25 mouse cellular contexts compared by ENCODE assay signal in genomic region chr4:120392341-120392740, GRCm38 (mm10). TPM values are rescaled to one million over a fixed set of nuclear protein-coding genes. Genes with fewer than 3 reads are reported as not detected.
A peak's percentile ranks its signal among the peaks of the same experiment; 100 is the strongest.
DNase-seq lines count a peak whose midpoint lies in the region; ATAC-seq and TF ChIP-seq lines count a peak whose summit lies in the region.
"Had no signal": no experiment of that assay in that cellular context is flagged by ENCODE, and none has a peak within 500 bp of the region (broad histone marks: within the 10 kb centered on the region; RNA-seq: fewer than 3 reads in every experiment).

No protein-coding gene starts in this region.

- WGBS in heart, embryonic 10.5 days = 26% methylated on average over 4 of the region's 4 CpGs
- WGBS in heart, embryonic 15.5 days = 25% methylated on average over 4 of the region's 4 CpGs
- 41% methylated on average over 4 of the region's 4 CpGs for WGBS in limb, embryonic 12.5 days
- WGBS in limb, embryonic 10.5 days = 44% methylated on average over 4 of the region's 4 CpGs

- H3K9ac ChIP-seq in heart, embryonic 15.5 days = no peak overlapping the region
- no peak overlapping the region for H3K9ac ChIP-seq in limb, embryonic 12.5 days (replicated peaks)
- H3K9ac ChIP-seq in MEL (ENCODE audit: control insufficient read depth, low read depth, low read length, poor library complexity, severe bottlenecking) = peak overlapping the region; percentile 46
- H3K9ac ChIP-seq: forebrain, embryonic 13.5 days; hindbrain, embryonic 12.5 days; kidney, embryonic 15.5 days; midbrain, embryonic 13.5 days; neural tube, embryonic 13.5 days had no signal

- H3K27ac ChIP-seq in heart, embryonic 10.5 days = peak overlapping the region; percentile 71; the same call in 1 of the 2 replicates
- peak overlapping the region; percentile 93 for H3K27ac ChIP-seq in heart, embryonic 15.5 days
- peak overlapping the region; percentile 45; the same call in 1 of the 2 replicates for H3K27ac ChIP-seq in limb, embryonic 12.5 days
- no peak overlapping the region for H3K27ac ChIP-seq in limb, embryonic 10.5 days
- peak overlapping the region; percentile 78 for H3K27ac ChIP-seq in MEL (ENCODE audit: control insufficient read depth, low read depth, low read length)
- H3K27ac ChIP-seq: forebrain, embryonic 13.5 days; hindbrain, embryonic 12.5 days; hindbrain, postnatal 0 days; kidney, embryonic 15.5 days; midbrain, embryonic 13.5 days; neural tube, embryonic 13.5 days had no signal

- TF ChIP-seq EP300 in MEL (IDR thresholded peaks at IDR 0.05; ENCODE audit: low read depth in 1 of 2, low read length in 2 of 2) = no peak

- H3K4me3 ChIP-seq in heart, embryonic 10.5 days = no peak overlapping the region
- no peak overlapping the region for H3K4me3 ChIP-seq in heart, embryonic 15.5 days
- no peak overlapping the region for H3K4me3 ChIP-seq in limb, embryonic 12.5 days (replicated peaks)
- H3K4me3 ChIP-seq in limb, embryonic 10.5 days = no peak overlapping the region
- H3K4me3 ChIP-seq in MEL (ENCODE audit: control insufficient read depth in 1 of 2, insufficient read depth in 1 of 2, low read depth in 2 of 2, low read length in 2 of 2) = peak overlapping the region in 1 of 2 experiments; percentile 22; a peak in 2 of 4 replicates
- H3K4me3 ChIP-seq: forebrain, embryonic 13.5 days; hindbrain, embryonic 12.5 days; kidney, embryonic 15.5 days; megakaryocyte, embryonic 14.5 days; midbrain, embryonic 13.5 days; neural tube, embryonic 13.5 days had no signal

- TF ChIP-seq RAD21 in MEL (IDR thresholded peaks at IDR 0.05; ENCODE audit: low read depth, low read length) = no peak

- H3K9me3 ChIP-seq in heart, embryonic 10.5 days = no peaks in the 10 kb centered on the region
- H3K9me3 ChIP-seq in heart, embryonic 15.5 days (replicated peaks) = no peaks in the 10 kb centered on the region
- H3K9me3 ChIP-seq in limb, embryonic 12.5 days = no peaks in the 10 kb centered on the region
- no peaks in the 10 kb centered on the region for H3K9me3 ChIP-seq in limb, embryonic 10.5 days (replicated peaks)
- no peaks in the 10 kb centered on the region for H3K9me3 ChIP-seq in MEL (replicated peaks; ENCODE audit: insufficient read depth, low read length)
- H3K9me3 ChIP-seq: forebrain, embryonic 13.5 days; G1E; hindbrain, embryonic 12.5 days; kidney, embryonic 15.5 days; midbrain, embryonic 13.5 days; neural tube, embryonic 13.5 days had no signal

- intact Hi-C loops in heart, postnatal 14 days (cut with DNase I) = no loop called here

- H3K27me3 ChIP-seq in heart, embryonic 10.5 days (ENCODE audit: insufficient read depth, poor library complexity, severe bottlenecking) = no peaks in the 10 kb centered on the region
- H3K27me3 ChIP-seq in heart, embryonic 15.5 days = no peaks in the 10 kb centered on the region
- 0 out of 2 replicates have a peak, but pooled peaks cover 4% of the 10 kb centered on the region for H3K27me3 ChIP-seq in limb, embryonic 12.5 days
- H3K27me3 ChIP-seq in limb, embryonic 10.5 days (ENCODE audit: low read depth, poor library complexity, severe bottlenecking) = no peaks in the 10 kb centered on the region
- no peaks in the 10 kb centered on the region for H3K27me3 ChIP-seq in MEL (ENCODE audit: control insufficient read depth in 1 of 2, insufficient read depth in 2 of 2, low read length in 2 of 2)
- H3K27me3 ChIP-seq: hindbrain, embryonic 12.5 days; neural tube, embryonic 13.5 days; Patski had no signal

- TF ChIP-seq CTCF in MEL (IDR thresholded peaks at IDR 0.05 in 2 of 3, conservative IDR thresholded peaks at IDR 0.05 in 1 of 3; ENCODE audit: control insufficient read depth in 1 of 3, insufficient read depth in 1 of 3, low read depth in 2 of 3, low read length in 3 of 3, poor library complexity in 1 of 3, severe bottlenecking in 1 of 3) = no peak

- TF ChIP-seq POLR2A in MEL (IDR thresholded peaks at IDR 0.05; ENCODE audit: control insufficient read depth in 1 of 2, insufficient read depth in 1 of 2, low read depth in 1 of 2, low read length in 2 of 2, poor library complexity in 1 of 2) = no peak

- peak; percentile 66 for DNase-seq in heart, embryonic 10.5 days (ENCODE audit: low spot score)
- DNase-seq in heart, adult 11 months = no peak
- no peak for DNase-seq in heart, postnatal 14 days
- DNase-seq in limb, embryonic 10.5 days (ENCODE audit: low spot score) = no peak
- DNase-seq in MEL (ENCODE audit: low read depth, low spot score) = no peak
- DNase-seq: adrenal gland, postnatal 10 days; cerebellum, adult 9-10 months; cerebellum, postnatal 36 days; gastrocnemius, postnatal 10 days; kidney, adult 18-20 months; kidney, postnatal 25 days; lung, postnatal 4 days; right cerebral cortex, postnatal 4 days; thymus, postnatal 4 days had no signal

- no peaks in the 10 kb centered on the region for H3K36me3 ChIP-seq in heart, embryonic 10.5 days
- H3K36me3 ChIP-seq in heart, embryonic 15.5 days = no peaks in the 10 kb centered on the region
- no peaks in the 10 kb centered on the region for H3K36me3 ChIP-seq in limb, embryonic 12.5 days
- no peaks in the 10 kb centered on the region for H3K36me3 ChIP-seq in limb, embryonic 10.5 days
- peaks cover 0 to 17% of the 10 kb centered on the region in 2 experiments; a peak in 2 of 4 replicates for H3K36me3 ChIP-seq in MEL (ENCODE audit: control insufficient read depth in 1 of 2, insufficient read depth in 2 of 2, low read length in 2 of 2)
- H3K36me3 ChIP-seq: G1E; hindbrain, embryonic 12.5 days; kidney, embryonic 15.5 days; midbrain, embryonic 13.5 days; neural tube, embryonic 13.5 days had no signal

- H3K4me2 ChIP-seq in heart, embryonic 15.5 days = peak overlapping the region; percentile 16; the same call in 1 of the 2 replicates
- H3K4me2 ChIP-seq in limb, embryonic 12.5 days = no peak overlapping the region
- H3K4me2 ChIP-seq: forebrain, embryonic 13.5 days; hindbrain, embryonic 12.5 days; kidney, embryonic 15.5 days; midbrain, embryonic 13.5 days; neural tube, embryonic 13.5 days had no signal

- peak; percentile 47; the same call in 1 of the 2 replicates for ATAC-seq in heart, embryonic 15.5 days (replicated peaks; ENCODE audit: insufficient number of reproducible peaks, insufficient read depth, low FRiP score, low read depth)
- no peak for ATAC-seq in limb, embryonic 12.5 days (ENCODE audit: insufficient number of reproducible peaks, insufficient read depth, low FRiP score, low TSS enrichment, low read depth)
- ATAC-seq: forebrain, embryonic 13.5 days; hindbrain, postnatal 0 days; midbrain, embryonic 13.5 days; Patski had no signal

- H3K4me1 ChIP-seq in heart, embryonic 10.5 days = peaks cover 60% of the 10 kb centered on the region
- H3K4me1 ChIP-seq in heart, embryonic 15.5 days (replicated peaks) = peaks cover 58% of the 10 kb centered on the region
- peaks cover 20% of the 10 kb centered on the region for H3K4me1 ChIP-seq in limb, embryonic 12.5 days (replicated peaks)
- H3K4me1 ChIP-seq in limb, embryonic 10.5 days = peaks cover 22% of the 10 kb centered on the region
- H3K4me1 ChIP-seq in MEL (ENCODE audit: control insufficient read depth in 1 of 2, insufficient read depth in 2 of 2, low read length in 2 of 2) = peaks cover 11% of the 10 kb centered on the region in 2 experiments
- H3K4me1 ChIP-seq: kidney, embryonic 15.5 days had no signal

- no peaks in the 10 kb centered on the region for H3K79me2 ChIP-seq in MEL (ENCODE audit: control insufficient read depth, insufficient read depth, low read length, poor library complexity)

TF ChIP-seq in MEL, 35 proteins besides CTCF, POLR2A, EP300 and RAD21:
- TF ChIP-seq MAFK (IDR thresholded peaks at IDR 0.05; ENCODE audit: borderline replicate concordance, low read depth, low read length) = no peak
- TF ChIP-seq GATA1 (IDR thresholded peaks at IDR 0.05; ENCODE audit: low read depth, low read length) = no peak
- TF ChIP-seq JUND (IDR thresholded peaks at IDR 0.05; ENCODE audit: low read depth, low read length) = no peak
- TF ChIP-seq GABPA (IDR thresholded peaks at IDR 0.05; ENCODE audit: low read depth, low read length) = no peak
- TF ChIP-seq TBP (IDR thresholded peaks at IDR 0.05; ENCODE audit: low read depth, low read length) = no peak
- no peak for TF ChIP-seq ZMIZ1 (IDR thresholded peaks at IDR 0.05; ENCODE audit: low read depth, low read length)
- no peak for TF ChIP-seq E2F4 (IDR thresholded peaks at IDR 0.05; ENCODE audit: borderline replicate concordance, low read depth, low read length)
- TF ChIP-seq MEF2A (IDR thresholded peaks at IDR 0.05; ENCODE audit: extremely low read depth, insufficient replicate concordance, low read depth, low read length, poor library complexity, severe bottlenecking) = no peak
- no peak for TF ChIP-seq MAZ (IDR thresholded peaks at IDR 0.05; ENCODE audit: low read depth, low read length)
- no peak for TF ChIP-seq MYB (IDR thresholded peaks at IDR 0.05; ENCODE audit: low read depth, low read length)
- TF ChIP-seq ZKSCAN1 (IDR thresholded peaks at IDR 0.05; ENCODE audit: low read depth, low read length) = no peak
- no peak for TF ChIP-seq ZC3H11A (IDR thresholded peaks at IDR 0.05; ENCODE audit: low read depth, low read length)
- TF ChIP-seq UBTF (IDR thresholded peaks at IDR 0.05; ENCODE audit: borderline replicate concordance, insufficient read depth, low read depth, low read length) = no peak
- TF ChIP-seq POLR2AphosphoS5 (IDR thresholded peaks at IDR 0.05; ENCODE audit: borderline replicate concordance, low read depth, low read length) = no peak
- no peak for TF ChIP-seq MAX (IDR thresholded peaks at IDR 0.05; ENCODE audit: low read length)
- no peak for TF ChIP-seq ZNF384 (IDR thresholded peaks at IDR 0.05; ENCODE audit: low read depth, low read length)
- TF ChIP-seq NRF1 (IDR thresholded peaks at IDR 0.05; ENCODE audit: insufficient read depth, low read depth, low read length, poor library complexity, severe bottlenecking) = no peak

RNA-seq across cellular contexts. Expression of gene Scmh1, which starts 12.7 kb away (rescaled TPM):
- polyA plus RNA-seq in heart, embryonic 10.5 days (2016; fragmentation: Nextera tagmentation; extraction: Ambion mirVana) = 58.3 and 86.8 TPM in 2 replicates
- polyA plus RNA-seq in heart, embryonic 15.5 days (2015; fragmentation: Nextera tagmentation; extraction: Ambion mirVana) = 66.4 and 71.6 TPM in 2 replicates
- total RNA-seq in heart, postnatal 14 days (2021) = 10 to 100 TPM; 54.0 to 61.7 TPM
- 41.4 and 42.7 TPM in 2 replicates for polyA plus RNA-seq in limb, embryonic 12.5 days (2016; fragmentation: Nextera tagmentation; extraction: Ambion mirVana)
- 35.8 and 38.5 TPM in 2 replicates for polyA plus RNA-seq in limb, embryonic 10.5 days (2016; fragmentation: Nextera tagmentation; extraction: Ambion mirVana)
- total RNA-seq in MEL (2012; rRNA removed) = 6.0 and 7.5 TPM in 2 replicates
- polyA plus RNA-seq in MEL (2012; ENCODE audit: insufficient read depth in 1 of 2, insufficient read length in 2 of 2, low read depth in 1 of 2, low replicate concordance in 2 of 2, missing spikeins in 1 of 2) = 10 to 100 TPM in 1 of 2 experiments, not detected in 1; 66.8 TPM
- polyA plus RNA-seq: G1E had no signal
